Mouse (Mus musculus): ENCODE measurements at regions not wholly inside any gene's neighbourhood (a gene's known extent, or its start where the extent isn't known, plus 50 kb on each side); places are given as distances from the start of the nearest gene placed in this dataset.

DNA sequence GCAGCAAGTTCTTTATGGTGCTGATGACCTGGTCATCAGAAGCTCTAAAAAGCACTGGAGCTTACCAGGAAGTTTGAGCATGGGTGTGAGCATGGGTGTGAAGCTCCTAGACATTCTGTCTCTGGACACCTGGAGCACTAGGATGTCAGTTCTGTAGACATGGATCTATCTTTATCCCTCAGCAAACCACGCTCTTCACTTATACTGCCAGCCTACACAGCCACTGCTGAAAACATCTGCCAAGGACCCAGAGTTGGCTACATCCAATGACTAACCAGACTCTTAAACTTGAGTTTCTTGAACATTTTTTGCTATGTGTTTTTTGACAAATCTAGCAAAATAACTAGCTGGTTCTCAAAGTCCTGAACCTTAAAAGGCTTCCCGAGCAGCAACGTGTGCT is 177.6 kb downstream of the Map2k4 start:
- H3K9me3 ChIP-seq (replicated peaks; ENCODE audit: low read length): no peaks in the 10 kb centered on the region
- H3K27ac ChIP-seq: no peak overlapping the region
- no peak overlapping the region for H3K9ac ChIP-seq (ENCODE audit: low read depth, low read length)
- ATAC-seq (replicated peaks; ENCODE audit: low FRiP score, low read depth): no peak
- no peak overlapping the region for H3K4me2 ChIP-seq (ENCODE audit: low read length)
- 93% methylated on average over 3 of the region's 3 CpGs for WGBS
- no peaks in the 10 kb centered on the region for H3K36me3 ChIP-seq (ENCODE audit: insufficient read depth, low read length)
- H3K4me3 ChIP-seq (replicated peaks; ENCODE audit: low read depth, low read length): no peak overlapping the region
- no peaks in the 10 kb centered on the region for H3K27me3 ChIP-seq (ENCODE audit: insufficient read depth, low read length)
- no peak for DNase-seq (ENCODE audit: low spot score)
- no peaks in the 10 kb centered on the region for H3K4me1 ChIP-seq (replicated peaks; ENCODE audit: insufficient read depth, low read length)
- TF ChIP-seq CTCF (IDR thresholded peaks at IDR 0.05; ENCODE audit: low read depth): no peak

DNA sequence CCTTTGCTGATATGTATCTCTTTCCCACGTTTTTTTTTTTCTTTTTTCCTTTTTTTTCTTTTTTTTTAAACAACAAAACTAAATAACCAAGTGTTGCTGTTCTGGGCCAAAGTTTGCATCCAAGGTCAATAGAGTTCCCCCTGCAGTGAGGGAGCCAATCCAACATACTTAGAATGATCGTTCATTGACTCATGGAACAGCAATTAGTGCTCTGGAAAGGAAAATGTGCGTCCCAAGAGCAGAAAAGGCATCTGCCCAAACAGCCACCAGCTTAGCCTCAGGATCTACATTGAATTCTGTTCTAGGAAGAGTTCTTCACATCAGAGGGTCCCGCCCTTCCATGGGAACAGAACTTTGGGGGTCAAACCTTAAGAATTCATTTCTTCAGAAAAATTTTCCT is 179.0 kb downstream of the Map2k4 start:
- TF ChIP-seq CTCF (IDR thresholded peaks at IDR 0.05; ENCODE audit: low read depth): no peak
- no peak for ATAC-seq (replicated peaks; ENCODE audit: low FRiP score, low read depth)
- H3K4me1 ChIP-seq (replicated peaks; ENCODE audit: insufficient read depth, low read length): no peaks in the 10 kb centered on the region
- no peak overlapping the region for H3K27ac ChIP-seq
- WGBS: 64% methylated on average over 4 of the region's 4 CpGs
- no peaks in the 10 kb centered on the region for H3K27me3 ChIP-seq (ENCODE audit: insufficient read depth, low read length)
- H3K4me3 ChIP-seq (replicated peaks; ENCODE audit: low read depth, low read length): no peak overlapping the region
- H3K9ac ChIP-seq (ENCODE audit: low read depth, low read length): no peak overlapping the region
- no peaks in the 10 kb centered on the region for H3K36me3 ChIP-seq (ENCODE audit: insufficient read depth, low read length)
- DNase-seq (ENCODE audit: low spot score): no peak
- H3K9me3 ChIP-seq (replicated peaks; ENCODE audit: low read length): no peaks in the 10 kb centered on the region
- H3K4me2 ChIP-seq (ENCODE audit: low read length): no peak overlapping the region

DNA sequence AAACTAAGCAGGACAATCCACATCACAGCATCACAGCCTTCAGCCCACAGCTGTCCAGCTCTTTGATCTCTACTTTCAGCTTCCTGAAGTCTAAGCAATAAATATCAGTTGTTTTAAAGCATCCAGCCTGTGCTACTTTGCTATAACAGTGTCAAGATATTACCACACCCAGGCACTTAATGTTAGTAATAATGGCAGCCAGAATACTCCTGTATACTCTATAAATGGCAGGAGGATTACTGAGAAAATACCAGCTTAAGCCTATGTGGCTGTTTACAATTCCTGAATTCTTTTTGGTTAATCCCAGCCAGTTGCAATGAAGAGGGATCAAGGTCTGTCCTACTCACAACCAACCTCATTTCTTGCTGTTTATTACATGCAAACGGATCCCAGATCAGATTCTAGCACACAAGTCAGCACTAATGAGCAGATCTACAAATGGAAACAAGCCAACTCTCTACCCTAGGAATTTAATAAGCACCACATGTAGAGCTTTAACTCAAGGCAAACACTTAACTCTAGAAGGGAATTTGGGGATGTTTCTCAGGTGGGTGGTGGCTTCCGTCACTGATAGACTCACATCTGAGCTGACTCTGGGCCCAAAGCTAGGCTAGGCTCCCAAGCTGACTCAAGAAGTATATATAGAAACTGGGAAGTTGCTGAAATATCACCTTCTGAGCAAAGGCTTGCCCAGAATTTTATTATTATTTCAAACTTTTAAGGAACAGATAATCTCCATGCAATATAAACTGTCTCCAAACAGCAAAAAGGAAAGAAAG is 190.6 kb downstream of the Map2k4 start:
- ATAC-seq (replicated peaks; ENCODE audit: low FRiP score, low read depth) (no peak), DNase-seq (ENCODE audit: low spot score) (no peak)
- no peak overlapping the region for H3K4me2 ChIP-seq (ENCODE audit: low read length)
- H3K4me3 ChIP-seq (replicated peaks; ENCODE audit: low read depth, low read length): no peak overlapping the region
- 72% methylated on average over 2 of the region's 2 CpGs for WGBS
- H3K9ac ChIP-seq (ENCODE audit: low read depth, low read length): no peak overlapping the region
- H3K4me1 ChIP-seq (replicated peaks; ENCODE audit: insufficient read depth, low read length): no peaks in the 10 kb centered on the region
- H3K27me3 ChIP-seq (ENCODE audit: insufficient read depth, low read length): no peaks in the 10 kb centered on the region
- H3K36me3 ChIP-seq (ENCODE audit: insufficient read depth, low read length): no peaks in the 10 kb centered on the region
- no peaks in the 10 kb centered on the region for H3K9me3 ChIP-seq (replicated peaks; ENCODE audit: low read length)
- no peak for TF ChIP-seq CTCF (IDR thresholded peaks at IDR 0.05; ENCODE audit: low read depth)
- no peak overlapping the region for H3K27ac ChIP-seq

DNA sequence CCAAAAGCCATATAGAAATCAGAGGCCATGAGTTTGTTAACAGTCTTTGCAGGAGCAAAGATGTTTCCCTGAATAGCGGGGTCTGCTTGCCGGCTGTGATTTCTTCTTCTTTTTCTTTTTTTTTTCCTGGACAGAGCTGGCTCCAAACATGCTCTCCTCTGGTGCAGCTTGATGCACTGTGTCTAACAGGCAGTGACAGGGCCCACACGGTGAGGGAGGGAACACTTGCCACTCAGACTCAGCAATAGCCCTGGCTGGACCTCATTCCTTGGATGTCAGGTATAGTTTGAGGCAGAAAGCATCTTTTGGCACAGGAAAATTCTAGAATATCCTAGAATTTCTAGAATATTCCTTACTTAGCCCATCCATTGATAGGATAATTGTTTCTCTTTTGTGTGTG is 199.6 kb downstream of the Map2k4 start:
- TF ChIP-seq CTCF (IDR thresholded peaks at IDR 0.05; ENCODE audit: low read depth): no peak
- Histone ChIP-seq H3K27me3 (ENCODE audit: insufficient read depth, low read length) (no peaks in the 10 kb centered on the region), H3K9me3 (replicated peaks; ENCODE audit: low read length) (no peaks in the 10 kb centered on the region), H3K4me1 (replicated peaks; ENCODE audit: insufficient read depth, low read length) (no peaks in the 10 kb centered on the region), H3K27ac (no peak overlapping the region), H3K9ac (ENCODE audit: low read depth, low read length) (no peak overlapping the region), H3K4me2 (ENCODE audit: low read length) (no peak overlapping the region), H3K36me3 (ENCODE audit: insufficient read depth, low read length) (no peaks in the 10 kb centered on the region), H3K4me3 (replicated peaks; ENCODE audit: low read depth, low read length) (no peak overlapping the region)
- WGBS: 49% methylated on average over 3 of the region's 3 CpGs
- ATAC-seq (replicated peaks; ENCODE audit: low FRiP score, low read depth) (no peak), DNase-seq (ENCODE audit: low spot score) (no peak)

DNA sequence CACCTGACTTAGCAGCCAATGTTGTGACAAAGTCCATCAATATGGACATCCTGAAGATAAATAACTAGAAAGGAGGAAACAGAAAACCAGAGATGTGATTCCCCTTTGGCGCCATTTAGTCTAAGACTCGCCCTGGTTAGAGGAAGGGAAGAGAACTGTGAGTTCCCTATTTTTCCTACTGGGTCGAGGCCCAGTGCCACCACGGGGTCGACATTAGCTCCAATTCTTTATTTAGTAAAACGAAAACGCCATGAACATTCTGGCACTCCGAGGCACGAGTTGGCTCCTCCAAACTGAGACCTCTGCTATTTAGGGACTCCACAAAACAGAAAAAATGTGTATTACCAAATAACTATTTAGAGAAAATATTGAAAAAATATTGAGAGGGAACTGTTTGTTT is 220.3 kb downstream of the Map2k4 start:
- Histone ChIP-seq H3K4me3 (replicated peaks; ENCODE audit: low read depth, low read length) (no peak overlapping the region), H3K4me1 (replicated peaks; ENCODE audit: insufficient read depth, low read length) (no peaks in the 10 kb centered on the region), H3K4me2 (ENCODE audit: low read length) (no peak overlapping the region), H3K9me3 (replicated peaks; ENCODE audit: low read length) (no peaks in the 10 kb centered on the region), H3K27me3 (ENCODE audit: insufficient read depth, low read length) (no peaks in the 10 kb centered on the region), H3K36me3 (ENCODE audit: insufficient read depth, low read length) (no peaks in the 10 kb centered on the region), H3K27ac (no peak overlapping the region), H3K9ac (ENCODE audit: low read depth, low read length) (no peak overlapping the region)
- no peak for TF ChIP-seq CTCF (IDR thresholded peaks at IDR 0.05; ENCODE audit: low read depth)
- no peak for ATAC-seq (replicated peaks; ENCODE audit: low FRiP score, low read depth)
- 89% methylated on average over 9 of the region's 9 CpGs for WGBS
- DNase-seq (ENCODE audit: low spot score): no peak

DNA sequence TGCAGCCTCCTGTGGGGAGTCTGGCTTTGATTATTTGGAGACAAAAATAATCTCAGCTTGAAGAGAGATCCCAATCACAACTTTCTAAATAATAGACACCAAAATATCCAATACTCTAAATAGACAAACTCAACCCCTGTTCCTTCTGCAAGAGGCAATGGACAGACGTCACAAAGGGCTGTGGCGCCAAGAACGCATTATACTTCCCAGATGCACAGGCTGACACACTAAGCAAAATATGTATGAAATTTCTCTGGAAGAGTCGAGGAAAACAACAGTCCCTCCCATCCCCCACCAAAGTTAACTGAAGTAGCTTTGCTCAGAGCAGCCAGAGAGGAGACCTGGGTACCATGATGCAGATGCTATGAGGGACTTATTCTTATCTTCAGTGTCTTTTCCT is 229.9 kb downstream of the Map2k4 start:
- Histone ChIP-seq H3K4me2 (ENCODE audit: low read length) (no peak overlapping the region), H3K27ac (no peak overlapping the region), H3K36me3 (ENCODE audit: insufficient read depth, low read length) (no peaks in the 10 kb centered on the region), H3K9ac (ENCODE audit: low read depth, low read length) (no peak overlapping the region), H3K4me1 (replicated peaks; ENCODE audit: insufficient read depth, low read length) (no peaks in the 10 kb centered on the region), H3K9me3 (replicated peaks; ENCODE audit: low read length) (no peaks in the 10 kb centered on the region), H3K4me3 (replicated peaks; ENCODE audit: low read depth, low read length) (no peak overlapping the region), H3K27me3 (ENCODE audit: insufficient read depth, low read length) (no peaks in the 10 kb centered on the region)
- no peak for TF ChIP-seq CTCF (IDR thresholded peaks at IDR 0.05; ENCODE audit: low read depth)
- no peak for DNase-seq (ENCODE audit: low spot score)
- 76% methylated on average over 4 of the region's 4 CpGs for WGBS
- no peak for ATAC-seq (replicated peaks; ENCODE audit: low FRiP score, low read depth)

DNA sequence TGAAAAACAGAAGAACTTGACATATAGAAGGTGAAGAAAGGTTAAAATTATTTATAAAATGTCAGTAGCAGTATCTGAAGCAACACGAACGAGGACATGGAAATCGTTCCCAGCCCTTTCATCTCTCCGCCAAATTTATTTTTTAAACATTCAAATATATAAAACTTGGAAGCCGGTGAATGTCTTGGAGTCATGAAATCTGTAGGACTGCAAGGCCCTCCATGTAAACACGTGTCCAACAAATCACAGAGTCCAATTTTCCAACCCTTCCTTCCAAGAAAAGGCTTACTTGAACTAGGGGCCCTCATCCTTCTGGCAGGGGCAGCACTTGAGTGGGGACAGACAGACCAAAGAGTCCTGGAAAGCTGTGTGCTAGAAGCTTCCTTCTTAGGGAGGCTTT is 237.0 kb downstream of the Map2k4 start:
- no peaks in the 10 kb centered on the region for H3K9me3 ChIP-seq (replicated peaks; ENCODE audit: low read length)
- DNase-seq (ENCODE audit: low spot score) (no peak), ATAC-seq (replicated peaks; ENCODE audit: low FRiP score, low read depth) (no peak)
- no peaks in the 10 kb centered on the region for H3K4me1 ChIP-seq (replicated peaks; ENCODE audit: insufficient read depth, low read length)
- 81% methylated on average over 6 of the region's 6 CpGs for WGBS
- no peak for TF ChIP-seq CTCF (IDR thresholded peaks at IDR 0.05; ENCODE audit: low read depth)
- no peaks in the 10 kb centered on the region for H3K27me3 ChIP-seq (ENCODE audit: insufficient read depth, low read length)
- H3K4me2 ChIP-seq (ENCODE audit: low read length): no peak overlapping the region
- H3K4me3 ChIP-seq (replicated peaks; ENCODE audit: low read depth, low read length): no peak overlapping the region
- H3K36me3 ChIP-seq (ENCODE audit: insufficient read depth, low read length): no peaks in the 10 kb centered on the region
- no peak overlapping the region for H3K9ac ChIP-seq (ENCODE audit: low read depth, low read length)
- no peak overlapping the region for H3K27ac ChIP-seq
